Mouse (Mus musculus): ENCODE results near the gene Mpst.

Gene Mpst

DNA sequence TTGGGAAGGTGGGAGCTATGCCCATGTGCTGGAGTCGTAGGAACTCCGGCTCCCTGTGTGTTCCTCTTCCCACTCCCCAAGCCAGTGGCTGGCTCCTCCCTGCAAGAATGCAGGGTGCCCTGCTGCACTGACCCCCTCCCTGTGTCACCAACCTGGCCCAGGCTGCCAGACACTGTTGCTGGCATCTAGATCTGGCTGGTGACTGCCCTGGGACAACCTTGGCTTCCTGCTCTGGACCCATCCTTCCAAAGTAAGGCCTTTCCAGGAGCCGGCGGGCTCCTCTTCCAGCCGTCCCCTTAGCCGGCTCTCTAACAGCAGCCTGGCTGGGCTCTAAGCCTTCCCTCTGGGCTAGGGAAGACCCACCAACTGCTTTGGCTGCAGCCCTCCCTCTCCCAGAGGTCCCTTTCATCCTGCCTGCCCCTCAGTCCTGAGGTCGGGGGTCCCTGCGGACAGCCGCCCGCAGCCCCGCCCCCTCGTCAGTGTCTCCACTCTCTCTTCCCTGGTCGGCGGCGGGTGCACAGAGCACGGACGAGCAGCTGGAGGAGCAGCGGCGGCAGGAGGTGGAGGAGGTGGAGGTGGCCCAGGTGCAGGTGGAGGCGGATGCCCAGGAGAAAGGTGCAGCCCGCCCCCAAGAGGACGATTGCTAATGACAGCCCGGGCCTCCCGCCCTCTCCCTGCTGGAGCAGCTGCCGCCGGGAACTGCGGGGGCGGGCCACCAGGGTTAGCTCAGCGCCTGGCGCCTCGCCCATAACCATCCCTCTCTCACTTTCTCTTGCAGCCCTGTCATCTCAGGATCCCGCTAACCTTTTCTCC is 30.4 kb downstream of the Mpst start:
- DNase-seq (ENCODE audit: low spot score) = peak; percentile 90

DNA sequence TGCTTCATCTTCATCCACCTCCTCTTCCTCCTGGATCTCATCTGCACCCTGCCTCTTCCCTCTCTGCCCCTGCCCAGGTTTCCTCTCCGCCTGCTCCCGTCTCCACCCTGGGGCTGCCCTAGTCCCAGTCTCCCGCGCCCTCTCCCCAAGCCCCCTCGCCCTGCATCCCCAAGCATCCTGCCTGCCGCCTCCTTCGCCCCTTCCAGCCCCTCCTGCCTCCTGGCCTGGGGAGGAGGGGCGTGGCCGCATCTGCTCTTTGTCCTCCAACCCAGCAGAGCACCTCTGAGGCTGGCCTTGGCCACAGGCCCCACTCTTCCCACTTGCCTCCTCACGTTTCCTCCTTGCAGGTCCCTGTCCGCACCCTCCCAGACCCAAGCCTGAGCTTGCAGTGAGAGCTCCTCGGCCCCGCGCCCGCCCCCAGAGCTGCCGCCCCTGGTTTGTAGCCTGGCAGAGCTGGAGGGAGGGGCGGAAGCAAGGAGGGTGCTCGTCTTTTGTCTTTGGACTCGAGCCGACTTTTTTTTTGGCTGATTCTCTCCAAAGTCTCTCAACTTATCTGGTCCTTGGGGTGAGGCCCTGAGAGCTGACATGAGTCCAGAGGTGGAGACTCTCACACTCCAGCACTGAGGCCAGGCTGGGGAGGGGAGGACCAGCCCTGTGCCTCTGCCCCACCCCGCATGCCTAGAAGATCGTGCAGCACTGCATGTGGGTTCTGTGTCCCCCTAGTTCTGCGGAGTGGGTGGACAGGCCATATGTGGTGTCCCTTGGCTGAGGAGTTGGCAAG is 31.2 kb downstream of the Mpst start:
- DNase-seq (ENCODE audit: low spot score) = peak; percentile 85

DNA sequence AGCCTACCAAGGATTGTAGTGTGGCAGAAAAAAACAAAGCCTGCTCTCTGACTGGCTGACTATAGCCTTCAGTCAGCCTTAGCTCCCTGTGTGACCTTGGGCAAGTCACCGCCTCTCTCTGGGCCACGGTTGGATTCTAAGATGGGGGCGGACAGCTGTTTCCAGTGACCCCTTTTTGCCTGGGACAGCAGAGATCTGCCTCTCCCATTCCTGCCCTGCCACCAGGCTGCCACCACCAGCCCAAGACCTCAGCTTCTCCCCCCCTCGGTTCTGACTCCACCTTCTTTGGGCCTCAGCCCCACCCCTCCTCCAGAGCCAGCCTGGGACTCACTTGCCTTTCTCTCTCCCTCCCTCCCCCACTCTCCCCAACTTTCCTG is 31.8 kb downstream of the Mpst start:
- DNase-seq (ENCODE audit: low spot score) = peak; percentile 74

DNA sequence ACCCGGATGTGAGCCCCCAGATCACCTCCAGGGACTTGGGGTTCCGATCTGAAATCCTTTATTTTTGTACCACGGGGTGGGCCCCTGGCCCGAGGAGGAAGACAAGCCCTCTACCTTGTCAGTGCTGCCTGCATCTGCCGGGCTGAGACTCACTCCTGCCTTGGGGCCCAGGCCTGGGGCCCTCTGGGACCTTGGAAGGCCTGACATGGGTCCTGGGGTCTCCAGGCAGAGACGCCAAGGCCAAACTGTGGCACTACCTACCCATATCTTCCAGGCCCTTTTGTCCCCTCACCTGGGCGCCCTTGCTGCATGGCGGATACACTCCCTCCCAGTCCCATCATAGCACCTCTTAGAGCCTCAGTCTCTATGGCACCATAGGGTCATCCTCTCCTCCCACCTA is 32.3 kb downstream of the Mpst start:
- DNase-seq (ENCODE audit: low spot score) = no peak

DNA sequence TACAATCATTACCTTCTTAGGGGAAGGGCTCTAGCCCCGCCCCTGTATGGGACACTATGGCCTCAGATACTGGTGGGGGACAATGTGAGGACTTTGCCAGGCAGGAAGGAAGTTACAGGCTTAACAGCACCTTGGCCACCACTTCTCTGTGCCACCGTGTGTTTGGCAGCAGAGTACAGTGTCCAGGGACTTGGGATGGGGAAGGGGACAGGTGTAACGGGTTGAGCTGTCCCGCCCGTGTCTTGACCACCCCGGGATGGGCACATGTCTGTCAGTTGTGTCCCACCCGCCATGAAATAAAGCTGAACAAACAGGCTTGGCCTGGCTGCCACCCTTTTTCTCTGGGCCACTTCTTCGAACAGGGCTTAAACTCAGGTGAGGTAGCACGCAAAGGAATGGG is 32.8 kb downstream of the Mpst start:
- no peak for DNase-seq (ENCODE audit: low spot score)

DNA sequence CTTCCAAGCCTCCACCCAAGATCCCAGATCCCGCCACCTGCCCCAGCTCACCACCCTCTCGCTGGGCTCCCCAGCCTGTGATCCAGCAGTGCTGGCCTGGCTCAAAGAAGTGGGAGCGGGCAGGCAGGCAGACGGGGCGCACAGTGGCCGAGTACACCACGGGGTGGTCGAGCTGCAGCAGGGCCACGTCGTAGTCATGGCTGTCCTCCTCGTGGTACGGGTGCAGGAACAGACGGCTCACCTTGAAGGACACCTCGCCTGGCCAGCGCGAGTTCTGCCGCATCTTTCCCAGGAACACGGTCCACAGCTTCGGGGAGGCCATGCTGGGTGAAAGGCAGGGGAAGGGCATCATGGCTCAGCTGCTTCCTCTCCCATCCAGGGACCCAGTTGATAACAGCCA is 36.0 kb downstream of the Mpst start:
- no peak for DNase-seq (ENCODE audit: low spot score)

DNA sequence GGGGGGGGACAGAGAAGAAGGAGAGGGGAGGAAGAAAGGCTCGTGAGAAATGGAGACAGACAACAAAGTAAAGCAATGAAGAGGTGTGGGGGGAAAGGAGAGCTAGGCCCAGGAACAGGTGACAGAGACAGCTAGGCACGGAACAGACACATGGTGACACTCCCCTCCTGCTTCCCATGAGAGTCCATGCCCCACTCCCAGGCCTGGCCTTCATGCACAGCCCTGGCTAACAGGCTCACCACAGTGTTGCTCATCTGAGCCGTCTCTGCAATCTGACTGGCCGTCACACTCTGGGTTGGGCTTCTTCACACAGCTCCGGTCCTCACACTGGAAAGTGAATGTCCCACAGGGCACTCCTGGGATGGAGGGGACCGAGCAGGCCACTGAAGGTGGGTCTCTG is 37.6 kb downstream of the Mpst start:
- no peak for DNase-seq (ENCODE audit: low spot score)

DNA sequence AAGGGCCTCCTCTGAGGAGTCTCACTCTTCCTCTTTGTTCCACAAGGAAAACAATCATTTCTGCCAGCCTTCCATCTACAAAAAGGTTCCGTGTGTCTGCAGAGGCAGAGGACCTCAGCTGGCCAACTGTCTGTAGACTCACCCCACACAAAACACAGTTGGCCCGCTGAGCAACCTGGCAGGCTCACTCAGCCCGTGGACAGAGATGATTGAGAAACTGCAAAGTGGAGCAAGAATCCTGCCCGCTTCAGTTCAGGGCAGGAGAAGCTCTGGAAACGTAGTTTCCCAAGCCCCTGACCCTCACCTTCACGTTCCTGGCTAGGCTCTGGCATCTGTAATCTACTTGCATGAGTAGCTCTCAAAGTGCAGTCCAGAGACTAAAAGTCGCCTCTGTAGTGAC is 40.9 kb downstream of the Mpst start:
- DNase-seq (ENCODE audit: low spot score) = no peak

DNA sequence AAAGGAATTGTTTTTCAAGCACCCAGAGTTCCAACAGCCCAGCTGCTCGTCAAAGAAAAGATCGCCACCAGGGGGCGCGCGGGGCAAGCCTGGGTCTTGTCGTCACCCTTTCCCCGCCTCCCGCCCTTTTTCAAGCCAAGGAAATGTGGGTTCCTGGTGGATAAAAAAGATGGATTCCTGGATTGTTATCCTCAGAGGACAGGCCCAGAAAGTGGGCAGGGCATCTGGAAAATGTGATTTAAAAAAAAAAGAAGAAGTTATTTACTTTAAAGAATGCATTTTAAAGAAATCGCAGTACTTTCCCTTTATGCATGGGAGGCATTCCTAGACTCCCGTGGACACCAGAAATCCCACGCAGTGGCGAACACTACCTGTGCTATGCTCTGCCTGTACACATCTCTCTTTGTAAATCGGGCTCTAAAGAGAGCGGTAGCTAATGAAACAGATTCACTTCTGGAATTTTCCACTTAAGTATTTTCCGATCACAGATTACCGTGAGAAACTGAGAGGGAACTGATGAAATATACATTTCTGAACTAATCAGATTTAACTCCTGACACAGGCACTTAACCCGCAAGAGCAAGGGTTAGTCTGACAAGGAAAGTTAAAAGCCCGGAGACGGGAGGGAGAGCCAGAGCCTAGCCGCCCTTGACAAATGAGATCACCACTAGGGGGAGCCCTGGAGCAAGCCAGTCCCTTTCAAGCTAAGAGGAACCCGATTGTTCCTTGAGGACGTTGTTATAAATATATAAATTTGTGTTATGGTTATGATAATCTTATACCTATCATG is 41.7 kb downstream of the Mpst start:
- peak; percentile 83 for DNase-seq (ENCODE audit: low spot score)

DNA sequence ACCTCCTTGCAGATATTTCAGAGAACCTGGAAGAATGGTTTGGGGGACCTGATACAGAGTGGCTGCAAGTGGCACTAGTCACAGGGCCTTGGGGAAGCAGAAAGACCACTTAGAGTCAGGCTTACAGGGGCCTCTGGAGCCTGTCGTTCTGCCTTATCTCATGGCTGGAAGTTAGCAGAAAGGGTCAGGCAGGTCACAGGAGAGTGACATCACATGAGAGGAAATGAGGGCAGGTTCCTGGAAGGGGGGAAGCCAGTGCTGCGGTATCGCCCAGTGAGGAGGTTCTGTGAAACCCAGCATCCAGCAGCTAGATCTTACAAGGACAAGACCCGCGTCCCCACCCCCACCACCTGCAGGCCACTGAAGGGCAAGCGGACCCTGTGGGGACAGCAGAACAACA is 42.9 kb downstream of the Mpst start:
- DNase-seq (ENCODE audit: low spot score) = no peak

DNA sequence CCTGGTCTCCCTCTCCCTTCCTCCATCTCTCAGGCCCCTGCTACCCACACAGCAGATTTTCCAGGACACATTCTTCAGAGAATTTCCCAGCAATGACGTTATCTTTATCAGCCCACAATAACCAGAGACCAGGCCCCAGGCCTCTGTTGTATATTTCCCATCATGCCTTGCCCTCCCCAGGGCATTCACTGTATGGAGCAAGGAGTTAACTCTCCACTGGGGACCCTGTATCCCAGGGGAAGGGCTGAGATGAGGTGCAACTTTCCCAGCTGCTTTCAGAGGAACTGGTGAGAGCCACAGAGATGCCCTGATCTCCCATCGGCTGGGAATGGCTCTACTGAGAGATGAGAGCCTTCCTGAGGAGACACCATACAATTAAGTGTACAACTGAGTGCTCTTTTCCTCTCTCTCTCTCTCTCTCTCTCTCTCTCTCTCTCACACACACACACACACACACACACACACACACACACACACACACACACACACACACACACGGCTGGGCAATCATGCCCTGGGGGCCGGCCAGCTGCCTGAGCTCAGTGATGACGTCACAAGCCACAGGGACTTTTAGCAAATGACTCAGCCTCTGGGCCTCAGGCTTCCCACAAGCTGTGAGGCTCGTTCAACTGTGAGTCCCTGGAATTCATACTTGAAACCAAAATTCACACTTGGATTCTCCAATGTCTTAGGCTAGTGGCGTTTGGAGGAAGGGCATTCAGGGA is 43.6 kb downstream of the Mpst start:
- no peak for DNase-seq (ENCODE audit: low spot score)

DNA sequence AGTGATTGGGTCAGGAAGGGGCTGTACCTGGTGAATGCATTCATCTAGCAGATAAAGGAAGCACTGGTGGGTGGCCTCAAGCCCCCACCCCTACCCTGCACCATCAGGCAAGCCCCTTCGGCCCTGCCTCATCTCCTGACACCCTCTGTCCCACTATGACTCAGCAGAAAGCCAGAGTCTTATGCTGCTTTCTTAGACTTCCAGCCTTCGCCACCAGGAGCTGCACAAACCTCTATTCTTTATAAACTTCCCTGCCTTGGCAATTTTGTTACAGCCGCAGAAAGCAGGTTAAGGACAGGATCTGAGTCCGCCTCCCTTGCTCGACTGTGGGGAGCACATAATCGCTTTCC is 44.2 kb downstream of the Mpst start:
- DNase-seq (ENCODE audit: low spot score) = no peak

DNA sequence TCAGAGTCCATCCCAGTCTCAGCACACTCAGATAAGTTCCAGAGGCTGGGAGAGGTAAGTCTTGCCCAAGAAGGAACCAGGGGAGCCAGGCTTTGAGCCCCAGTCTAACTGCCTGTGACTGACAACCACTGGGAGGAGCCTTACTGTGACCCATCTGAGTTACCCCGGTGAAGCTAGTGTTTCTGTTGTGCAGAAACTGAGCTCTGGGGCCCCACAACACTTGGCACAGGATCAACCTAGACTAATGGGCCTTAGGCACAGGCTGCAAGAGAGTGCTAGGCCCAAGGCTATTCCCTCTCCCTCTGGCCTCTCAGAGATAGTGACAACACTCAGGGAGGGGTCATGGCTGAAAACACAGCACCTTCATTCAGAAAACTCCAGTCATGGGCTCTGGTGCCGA is 45.0 kb downstream of the Mpst start:
- DNase-seq (ENCODE audit: low spot score) = no peak

DNA sequence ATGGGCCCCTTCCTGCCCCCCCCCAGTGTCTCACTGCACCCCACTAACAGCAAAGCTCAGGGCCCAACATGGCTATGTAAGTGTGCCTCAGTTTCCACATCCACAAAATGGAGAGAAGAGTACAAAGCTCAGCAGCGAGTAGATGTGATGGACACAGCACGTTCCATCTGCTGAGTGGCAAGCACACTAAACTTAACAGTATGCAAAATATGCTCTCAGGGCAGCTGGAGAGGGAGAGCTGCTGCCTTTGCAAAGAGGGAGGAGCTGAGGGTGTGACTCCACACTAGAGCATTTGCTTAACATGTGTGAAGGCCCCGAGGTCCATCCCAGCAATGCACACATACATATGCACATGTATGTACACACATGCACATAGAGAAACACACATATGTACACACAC is 46.7 kb downstream of the Mpst start:
- no peak for DNase-seq (ENCODE audit: low spot score)

DNA sequence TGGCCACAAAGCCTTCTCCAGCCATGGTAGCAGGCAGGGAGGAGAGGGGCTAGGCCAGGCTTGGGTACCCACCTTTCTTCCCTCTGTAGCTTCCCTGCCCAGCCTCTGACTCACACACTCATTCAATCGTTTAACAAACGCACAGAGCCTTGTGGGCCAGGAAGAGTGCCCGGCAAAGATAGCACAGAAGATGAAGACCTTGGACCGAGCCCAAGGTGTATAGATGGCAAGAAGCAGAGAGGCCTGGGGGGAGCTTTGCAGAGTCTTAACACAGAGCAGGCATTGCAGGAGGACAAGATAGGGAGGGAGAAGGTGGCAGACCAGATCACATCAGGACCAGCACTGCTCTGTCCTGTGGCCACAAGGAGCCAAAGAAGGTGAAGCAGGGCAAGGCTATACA is 49.0 kb downstream of the Mpst start:
- no peak for DNase-seq (ENCODE audit: low spot score)

DNA sequence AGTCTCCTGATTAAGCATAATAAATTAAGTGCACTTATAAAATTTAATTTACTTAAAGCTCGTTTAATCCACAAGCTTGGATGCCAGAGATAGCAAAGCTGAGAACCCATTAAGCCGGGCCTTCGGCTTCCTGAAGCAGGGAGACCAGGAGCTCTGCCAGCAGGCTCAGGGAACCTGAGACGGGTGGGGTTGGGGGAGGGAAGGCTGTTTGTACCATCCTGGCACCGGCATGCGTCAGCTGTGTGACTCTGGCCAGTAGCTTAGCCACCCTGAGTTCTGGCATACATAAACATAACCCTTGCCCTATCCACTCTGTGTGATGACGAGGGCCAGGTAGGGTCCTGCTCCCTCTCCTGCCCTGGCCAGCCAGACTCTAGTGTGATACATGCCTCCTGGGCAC is 49.8 kb downstream of the Mpst start:
- no peak for DNase-seq (ENCODE audit: low spot score)

DNA sequence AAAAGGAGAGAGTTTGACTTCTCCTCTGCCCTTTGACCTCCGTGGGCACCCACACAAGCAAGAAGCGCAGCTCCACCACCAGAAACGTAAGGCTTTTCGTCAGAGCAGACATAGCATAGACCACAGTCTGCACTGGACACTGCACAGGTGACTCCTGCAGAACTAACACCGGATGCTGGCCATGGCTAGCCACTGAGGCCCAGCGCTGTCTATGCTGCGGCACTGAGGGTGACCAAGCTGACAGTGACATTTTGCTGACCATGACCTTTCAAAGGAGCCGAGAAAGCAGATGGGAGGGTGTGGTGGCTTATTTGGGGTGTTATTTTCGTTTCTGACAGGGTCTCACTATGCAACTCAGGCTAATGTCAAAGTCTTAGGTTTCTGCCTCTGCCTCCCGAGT is 51.0 kb downstream of the Mpst start:
- no peak for DNase-seq (ENCODE audit: low spot score)

DNA sequence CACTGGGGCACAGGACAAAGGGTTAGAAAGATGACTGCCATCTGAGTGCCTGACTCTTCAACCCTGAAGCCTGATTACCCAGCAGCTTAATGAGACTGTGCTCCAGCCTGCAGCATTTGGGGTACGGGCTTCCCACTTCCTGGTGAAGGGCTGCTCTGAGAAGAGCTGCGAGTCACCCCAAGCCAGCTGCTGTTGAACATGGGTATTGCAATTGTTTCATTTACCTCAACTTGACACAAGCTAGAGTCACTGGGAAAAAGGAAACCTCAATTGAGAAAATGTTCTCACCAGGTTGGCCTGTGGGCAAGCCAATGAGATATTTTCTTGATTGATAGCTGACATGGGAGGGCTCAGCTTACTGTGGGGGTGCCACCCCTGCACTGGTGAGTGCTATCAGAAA is 56.8 kb downstream of the Mpst start:
- DNase-seq (ENCODE audit: low spot score) = no peak

Measured in ovary, adult 18-20 months (tissue).